Mouse (Mus musculus): Measurements from ENCODE around the gene Tbata. TPM values are rescaled to one million over a fixed set of nuclear protein-coding genes. Genes with fewer than 3 reads are reported as not detected.
A peak's percentile ranks its signal among the peaks of the same experiment; 100 is the strongest.

Tbata gene
- total and polyA plus RNA-seq, 3 experiments = not detected

DNA sequence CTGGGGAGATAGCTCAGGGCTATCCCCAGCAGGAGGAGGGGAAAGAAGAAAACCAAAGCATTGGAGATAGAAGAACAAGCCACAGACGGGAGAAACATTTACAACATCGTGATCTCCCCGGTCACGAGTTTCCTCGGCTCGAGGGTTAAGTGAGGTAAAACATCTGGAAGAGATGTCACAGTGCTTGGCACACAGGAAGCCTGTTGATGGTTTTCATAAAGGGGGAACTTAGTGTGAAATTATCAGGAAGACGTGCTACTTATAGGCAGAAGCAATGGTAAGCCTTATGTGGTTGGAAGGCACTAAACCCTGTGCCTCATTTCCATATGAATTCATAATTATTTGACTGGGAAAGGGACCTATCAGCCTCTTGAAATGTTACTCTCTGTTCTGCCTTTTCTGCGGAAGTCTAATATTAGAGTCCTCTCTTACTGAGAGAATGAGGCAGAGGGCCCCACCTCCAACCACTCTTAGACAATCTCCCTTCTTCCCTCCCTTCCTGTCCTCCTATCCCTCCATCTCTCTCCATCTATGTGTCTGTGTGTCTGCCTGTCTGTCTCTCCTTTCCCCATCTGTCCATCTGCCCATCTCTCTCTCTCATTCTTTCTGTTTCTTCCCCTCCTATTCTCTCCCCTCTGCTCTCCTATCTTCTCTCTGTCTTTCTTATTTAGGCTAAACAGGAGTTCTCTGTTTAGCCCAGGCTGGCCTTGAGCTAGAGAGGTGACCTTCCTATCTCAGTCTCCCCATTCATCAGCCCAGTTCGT, 4.2 kb upstream of the Tbata start:
- DNase-seq = no peak

DNA sequence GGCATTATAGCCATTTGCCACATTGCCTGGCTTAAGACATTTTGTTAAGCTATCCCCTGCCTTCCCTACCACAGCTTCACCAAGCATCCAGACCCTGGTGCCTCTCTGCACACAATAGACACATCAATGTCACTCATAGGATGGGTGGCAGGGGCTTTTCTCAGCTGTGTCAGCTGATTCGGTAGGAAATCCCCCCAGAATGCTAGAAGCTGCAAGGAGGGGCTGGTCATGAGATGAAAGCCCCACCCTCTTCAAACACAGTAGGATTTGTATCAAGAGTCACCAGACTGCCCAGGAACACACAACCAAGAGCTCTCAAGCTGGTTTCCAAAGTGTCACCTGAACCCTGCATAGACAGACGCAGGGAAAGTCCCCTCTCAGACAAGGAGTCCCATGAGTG, 3.4 kb upstream of the Tbata start:
- DNase-seq = no peak

DNA sequence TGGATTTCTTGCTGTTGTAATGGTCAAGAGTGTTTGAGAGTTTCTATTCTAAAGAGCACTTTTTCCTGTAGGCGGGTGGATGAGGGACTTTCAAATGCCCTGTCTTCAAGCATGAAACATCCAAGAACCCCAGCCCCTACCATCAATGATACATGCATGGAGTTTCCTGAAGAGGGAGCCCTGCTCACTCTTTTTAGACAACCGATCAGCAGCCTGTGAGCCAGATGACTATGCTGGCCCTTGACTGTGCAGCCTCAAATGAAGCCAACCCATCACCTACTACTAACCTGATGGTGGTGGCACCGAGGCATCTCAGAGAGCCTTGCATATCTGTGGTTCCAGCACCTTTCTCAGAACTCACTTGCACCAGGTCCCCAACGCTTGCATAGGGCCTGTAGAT, 742 bp downstream of the Tbata start:
- no peak for DNase-seq

DNA sequence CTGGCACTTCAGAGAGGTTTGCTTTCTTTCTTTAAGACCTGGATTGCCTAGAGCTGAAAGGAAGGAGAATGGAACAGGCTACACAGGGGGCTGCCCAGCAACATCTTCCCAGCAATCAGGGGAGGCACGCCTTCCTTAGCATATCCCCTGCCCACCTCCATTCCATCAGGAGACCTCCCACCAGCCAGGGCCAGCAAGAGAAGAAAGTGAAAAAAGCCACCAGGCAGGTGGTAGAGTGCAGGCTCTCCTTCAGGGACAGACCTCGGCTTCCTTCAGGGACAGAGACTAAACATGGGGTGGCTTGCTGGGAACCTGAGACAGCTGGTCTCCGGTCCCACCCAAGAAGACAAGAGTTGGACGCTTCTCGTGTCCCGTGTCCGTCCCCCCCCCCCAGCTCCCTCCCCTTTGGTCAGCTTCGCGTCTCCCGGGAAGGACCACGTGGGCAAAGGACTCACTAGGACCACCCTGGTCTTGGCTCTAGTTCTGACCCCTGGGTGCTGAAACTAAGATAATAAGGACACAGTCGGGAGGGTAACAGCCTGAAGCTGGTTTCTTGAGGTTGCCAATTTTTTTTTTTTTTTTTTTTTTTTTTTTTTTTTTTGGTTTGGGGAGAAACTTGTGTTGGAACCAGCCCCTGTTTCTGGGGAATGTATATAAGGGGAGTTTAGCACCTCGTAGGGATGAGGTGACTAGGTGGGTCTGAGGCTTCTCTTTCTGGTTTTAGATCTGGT, 3.1 kb downstream of the Tbata start:
- DNase-seq = no peak

DNA sequence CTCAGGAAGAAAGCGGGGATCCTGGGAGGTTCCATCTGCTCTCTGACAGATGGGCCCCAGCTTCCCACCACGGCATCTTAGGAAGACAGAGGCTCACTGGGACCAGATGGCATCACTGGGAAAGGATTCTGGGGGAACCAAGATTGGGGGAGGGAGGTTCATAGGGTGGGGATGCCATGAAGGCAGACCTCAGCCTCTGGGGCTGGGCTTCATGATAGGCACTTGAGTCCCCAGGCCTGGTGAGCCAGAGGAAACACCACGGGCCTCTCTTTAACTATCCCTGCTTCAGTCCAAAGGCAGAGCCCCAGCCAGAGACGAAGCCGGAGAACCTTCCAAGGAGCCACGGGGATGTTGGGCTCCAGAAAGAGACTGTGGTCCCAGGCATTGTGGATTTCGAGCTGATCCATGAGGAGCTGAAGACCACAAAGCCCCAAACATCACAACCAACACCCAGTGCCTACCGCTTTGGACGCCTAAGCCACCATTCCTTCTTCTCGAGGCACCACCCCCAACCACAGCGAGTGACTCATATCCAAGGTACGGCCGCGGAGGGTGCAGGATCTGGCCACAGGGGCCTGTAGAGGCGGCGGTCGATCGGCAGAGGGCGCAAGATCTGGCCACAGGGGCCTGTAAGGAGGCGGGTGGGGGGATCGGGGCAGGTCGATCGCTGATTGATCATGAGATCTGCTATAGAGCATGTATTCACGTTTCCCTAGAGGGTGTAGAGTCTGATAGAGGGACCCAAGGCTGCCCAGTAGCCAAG, 3.9 kb downstream of the Tbata start:
- peak; percentile 30 for DNase-seq

DNA sequence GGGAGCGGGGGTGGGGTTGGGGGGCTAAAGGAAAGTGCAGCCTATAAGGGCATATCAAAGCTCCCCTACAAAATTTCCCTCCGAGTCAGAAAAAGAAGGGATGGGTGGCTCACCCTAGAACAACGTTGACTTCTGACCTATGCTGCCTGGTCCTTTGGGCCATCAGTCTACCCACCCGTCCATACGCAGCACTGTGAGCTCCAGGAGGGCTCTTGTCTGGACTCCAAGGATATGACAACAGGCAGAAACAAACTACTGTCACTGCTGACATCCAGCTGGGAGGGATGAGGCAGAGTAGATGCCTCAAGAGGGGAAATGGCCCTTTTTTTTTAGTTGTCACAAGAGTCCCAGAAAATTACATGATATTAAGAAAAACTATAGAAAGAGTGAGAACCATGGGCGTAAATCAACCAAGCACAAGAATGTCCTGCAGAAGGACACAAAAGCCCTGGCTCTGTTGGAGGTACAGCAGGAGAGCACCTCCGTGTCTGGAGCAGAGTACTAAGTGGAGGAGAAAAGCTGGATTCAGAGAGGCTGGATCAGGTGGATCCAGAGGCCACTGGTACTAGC, 4.6 kb downstream of the Tbata start:
- no peak for DNase-seq

DNA sequence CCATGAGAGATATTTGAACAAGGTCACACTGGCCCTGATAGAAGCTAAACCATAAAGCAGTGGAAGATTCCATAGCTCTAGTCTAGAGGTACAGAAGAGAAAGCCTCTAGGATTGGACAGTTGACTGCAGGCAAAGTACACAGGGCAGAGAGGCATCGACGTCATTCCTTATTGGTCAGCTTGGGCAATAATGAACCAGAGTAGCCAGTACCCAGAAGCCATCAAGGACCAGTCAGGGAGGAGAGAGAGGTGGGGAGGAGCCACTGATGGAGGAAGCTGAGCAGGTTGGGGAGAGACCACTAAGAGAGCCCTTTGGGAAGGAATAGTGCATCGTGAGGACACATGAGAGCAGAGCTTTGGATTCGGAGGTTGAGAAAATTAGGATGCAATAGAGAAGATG, 6.0 kb downstream of the Tbata start:
- DNase-seq = peak; percentile 31

DNA sequence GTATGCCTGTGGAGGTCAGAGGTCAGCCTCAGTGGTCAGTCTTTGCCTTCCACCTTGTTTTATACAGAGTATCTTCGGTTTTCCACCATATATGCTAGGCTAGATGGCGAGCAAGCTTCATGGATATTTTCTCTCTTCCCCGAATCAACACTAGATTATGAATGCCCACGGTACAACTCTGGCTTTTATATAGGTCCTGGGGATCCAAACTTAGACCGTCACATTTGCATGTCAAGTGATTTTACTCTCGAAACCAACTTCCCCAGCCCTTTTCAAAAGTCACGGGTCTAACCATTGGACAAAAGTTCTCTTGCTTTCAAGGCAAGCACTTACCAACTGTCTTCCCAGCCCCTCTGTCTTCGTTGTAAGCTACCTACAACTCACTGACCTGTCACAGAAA, 6.9 kb downstream of the Tbata start:
- DNase-seq = no peak

DNA sequence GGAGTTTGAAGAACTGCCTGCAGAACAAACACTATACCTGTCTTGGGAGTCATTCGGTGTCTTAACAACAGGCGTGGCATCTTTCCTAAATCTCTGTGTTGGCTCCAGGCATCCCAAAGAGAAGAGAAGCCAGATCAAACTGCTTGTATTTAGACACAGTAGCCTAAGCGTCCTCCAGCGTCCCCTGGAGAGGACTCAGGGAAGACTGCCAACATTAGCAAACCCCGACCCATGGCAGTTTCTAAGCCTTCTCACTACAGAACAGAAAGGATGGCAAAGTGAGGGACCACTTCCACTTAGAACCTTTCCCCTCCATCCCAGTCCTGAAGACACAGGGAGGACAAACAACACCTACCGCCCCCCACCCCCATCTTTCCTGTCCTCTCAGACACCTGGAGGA, 8.2 kb downstream of the Tbata start:
- no peak for DNase-seq

DNA sequence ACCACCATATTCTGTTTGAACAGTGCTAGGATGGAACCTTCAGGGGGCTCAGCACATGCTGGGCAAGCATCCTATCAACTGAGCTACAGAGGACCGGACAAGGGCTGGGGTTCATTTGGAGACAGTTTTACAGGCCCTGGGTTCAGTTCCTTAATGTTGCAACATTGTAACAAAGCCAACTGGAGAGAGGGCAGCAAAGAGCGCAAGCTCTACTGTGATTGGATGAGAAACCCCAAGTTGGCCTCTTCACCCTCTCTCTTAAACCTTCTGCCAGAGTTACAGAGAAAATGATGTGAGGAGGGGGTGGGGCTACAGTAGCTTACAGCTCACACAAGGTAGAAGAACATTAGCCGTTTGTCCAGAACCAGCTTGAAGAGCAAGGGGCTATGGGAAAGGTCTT, 15.2 kb downstream of the Tbata start:
- no peak for DNase-seq

DNA sequence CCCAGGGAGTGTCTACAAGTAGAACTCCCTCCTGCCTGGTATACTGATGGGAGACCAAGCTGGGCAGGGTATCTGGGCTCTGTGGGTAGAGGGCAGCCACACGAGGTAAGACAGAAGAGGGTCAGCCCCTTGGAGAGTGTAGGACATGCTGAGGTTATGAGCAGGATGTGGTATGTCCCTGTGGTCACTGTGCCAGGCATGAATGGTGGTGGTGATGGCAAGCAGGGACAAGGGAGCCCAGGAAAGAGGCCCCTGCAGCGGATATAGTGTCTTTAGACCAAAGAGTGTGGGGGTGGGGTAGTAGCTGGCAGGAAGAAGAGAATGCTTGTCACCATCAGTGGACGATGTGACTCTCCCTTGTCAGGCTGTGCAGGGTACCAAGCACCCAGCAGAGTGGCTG, 16.3 kb downstream of the Tbata start:
- no peak for DNase-seq

DNA sequence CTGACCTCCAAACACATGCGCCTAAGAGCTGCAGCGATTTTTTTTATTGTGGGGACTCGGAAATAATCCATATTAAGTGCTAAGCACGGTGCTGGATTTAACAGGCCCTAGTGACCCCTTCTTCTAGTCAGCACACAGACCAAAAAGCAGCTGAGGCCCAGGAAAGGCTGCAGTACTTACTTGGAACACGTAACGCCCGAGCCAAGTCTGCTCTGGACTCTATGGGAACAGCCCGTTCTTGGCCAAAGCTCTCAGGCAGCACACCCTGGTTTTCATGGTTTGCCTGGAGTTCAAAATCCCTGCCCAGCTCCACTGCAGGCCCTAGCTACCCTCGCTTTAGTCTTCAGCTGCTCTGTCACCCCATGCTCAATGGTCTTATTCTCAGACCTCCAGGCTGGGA, 22.9 kb downstream of the Tbata start:
- no peak for DNase-seq

DNA sequence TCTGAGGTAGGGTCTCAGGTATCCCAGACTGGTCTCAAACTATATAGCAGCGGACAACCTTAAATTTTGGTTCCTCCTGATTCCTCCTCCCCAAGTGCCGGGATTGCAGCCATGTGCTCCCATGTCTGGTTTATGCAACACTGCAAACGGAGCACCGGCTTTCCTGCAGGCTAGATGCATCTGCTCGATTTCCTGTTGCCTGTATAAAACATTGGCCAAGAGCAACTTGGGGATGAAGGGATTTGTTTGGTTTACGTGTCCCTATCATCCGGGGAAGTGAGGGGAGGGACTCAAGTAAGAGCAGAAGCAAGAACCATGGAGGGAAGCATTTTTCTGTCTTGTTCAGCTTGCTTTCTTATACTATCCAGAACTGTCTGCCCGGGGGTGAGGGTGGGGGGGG, 23.5 kb downstream of the Tbata start:
- no peak for DNase-seq

DNA sequence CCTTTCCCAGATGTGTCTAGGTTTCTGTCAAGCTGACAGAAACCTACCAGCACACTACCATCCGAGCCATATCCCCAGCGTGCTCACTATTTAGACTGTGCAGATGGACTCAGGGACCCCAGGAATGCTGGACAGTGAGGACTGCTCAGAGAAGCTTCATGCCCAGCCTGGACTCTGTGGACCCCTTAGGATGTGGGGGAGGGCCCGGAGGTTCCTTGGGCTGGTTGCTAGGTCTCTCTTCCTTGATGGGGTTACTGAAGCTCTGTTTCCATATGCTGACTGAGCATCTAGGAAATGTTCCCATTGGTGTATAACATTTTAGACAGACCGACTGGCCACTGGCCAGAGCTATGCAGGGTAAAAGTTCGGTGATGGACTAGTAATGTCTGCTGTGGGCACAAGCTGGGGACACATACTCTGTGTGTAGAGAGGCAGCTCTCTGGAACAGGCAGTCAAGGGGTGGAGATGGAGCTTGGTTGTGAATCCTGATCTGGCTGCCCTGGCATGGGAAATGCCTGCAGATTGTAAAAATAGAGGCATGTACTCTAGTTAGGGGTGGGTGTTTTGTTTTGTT, 24.1 kb downstream of the Tbata start:
- no peak for DNase-seq

DNA sequence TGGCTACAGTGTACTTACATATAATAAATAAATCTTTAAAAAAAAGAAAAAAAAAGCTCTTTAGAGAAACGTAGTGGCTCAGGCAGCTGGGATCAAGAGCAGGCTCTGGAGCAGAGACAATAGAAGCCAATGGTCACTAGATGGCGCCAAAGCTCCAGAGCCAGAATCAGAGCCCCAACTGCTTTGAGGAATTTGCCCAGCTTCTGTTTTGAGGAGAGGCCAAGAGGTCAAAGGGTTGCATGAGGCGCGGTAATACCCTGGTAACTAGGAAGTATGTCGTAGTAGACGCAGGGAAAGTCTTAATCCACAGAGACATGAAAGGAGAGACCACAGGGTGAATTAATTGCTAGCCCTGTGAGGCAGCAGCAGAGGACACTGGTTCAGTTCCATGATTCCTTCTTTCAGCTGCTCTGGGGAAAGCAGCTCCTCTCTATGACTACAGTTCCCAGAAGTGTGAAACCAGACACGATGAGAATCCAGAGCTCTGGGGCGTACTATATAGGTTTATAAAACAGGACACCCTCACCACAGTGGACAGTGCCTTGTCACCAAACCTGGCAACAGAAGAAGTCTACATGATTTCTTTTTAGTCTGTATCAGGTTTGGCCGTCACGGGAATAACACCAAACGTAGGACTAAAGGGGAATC, 27.9 kb downstream of the Tbata start:
- DNase-seq = peak; percentile 64

DNA sequence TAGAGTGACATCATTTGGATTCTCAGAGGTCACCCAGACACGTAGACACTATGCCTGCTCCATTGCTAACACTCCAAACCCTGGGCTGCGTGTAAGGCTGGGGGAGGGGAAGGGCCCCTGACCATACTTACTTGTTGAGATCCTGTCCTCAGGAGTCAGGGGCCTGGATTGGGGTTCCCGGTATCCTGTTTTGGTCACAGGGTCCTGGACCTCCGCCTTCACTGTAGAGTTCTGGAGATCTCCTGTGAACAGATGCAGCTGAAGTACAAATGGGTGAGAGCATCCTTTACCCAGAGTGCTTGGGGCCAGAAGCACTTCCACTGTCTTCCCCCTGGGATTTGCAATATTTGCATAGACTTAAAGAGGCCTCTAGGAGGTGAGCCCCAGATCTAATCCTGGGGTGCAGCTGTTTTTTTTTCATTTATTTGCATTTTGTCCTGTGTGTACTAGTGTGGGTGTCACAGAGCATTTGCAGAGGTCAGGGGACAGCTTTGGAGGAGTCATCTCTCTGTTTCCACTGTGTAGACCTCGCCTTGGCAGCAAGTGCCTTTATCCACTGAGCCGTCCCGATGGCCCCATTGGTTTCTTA, 28.6 kb downstream of the Tbata start:
- DNase-seq = no peak

DNA sequence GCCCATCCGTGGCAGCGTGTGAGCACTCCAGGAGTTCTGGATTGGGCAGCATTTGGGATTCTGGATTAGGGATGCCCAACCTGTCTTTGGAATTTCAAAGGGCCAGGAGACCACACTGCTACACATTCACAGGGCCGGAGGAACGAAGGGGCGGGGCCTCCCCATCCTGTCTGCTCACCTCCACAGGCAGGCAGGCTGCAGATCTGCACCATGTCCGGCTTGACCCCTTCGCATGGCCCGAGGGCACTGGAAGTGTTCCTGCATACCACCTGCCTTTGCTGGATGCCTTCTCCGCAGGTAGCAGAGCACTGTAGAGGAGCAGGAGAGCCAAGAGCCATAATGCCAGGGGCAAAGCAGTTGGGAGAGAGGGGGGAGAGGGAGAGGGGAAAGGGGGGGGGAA, 29.2 kb downstream of the Tbata start:
- DNase-seq = no peak

DNA sequence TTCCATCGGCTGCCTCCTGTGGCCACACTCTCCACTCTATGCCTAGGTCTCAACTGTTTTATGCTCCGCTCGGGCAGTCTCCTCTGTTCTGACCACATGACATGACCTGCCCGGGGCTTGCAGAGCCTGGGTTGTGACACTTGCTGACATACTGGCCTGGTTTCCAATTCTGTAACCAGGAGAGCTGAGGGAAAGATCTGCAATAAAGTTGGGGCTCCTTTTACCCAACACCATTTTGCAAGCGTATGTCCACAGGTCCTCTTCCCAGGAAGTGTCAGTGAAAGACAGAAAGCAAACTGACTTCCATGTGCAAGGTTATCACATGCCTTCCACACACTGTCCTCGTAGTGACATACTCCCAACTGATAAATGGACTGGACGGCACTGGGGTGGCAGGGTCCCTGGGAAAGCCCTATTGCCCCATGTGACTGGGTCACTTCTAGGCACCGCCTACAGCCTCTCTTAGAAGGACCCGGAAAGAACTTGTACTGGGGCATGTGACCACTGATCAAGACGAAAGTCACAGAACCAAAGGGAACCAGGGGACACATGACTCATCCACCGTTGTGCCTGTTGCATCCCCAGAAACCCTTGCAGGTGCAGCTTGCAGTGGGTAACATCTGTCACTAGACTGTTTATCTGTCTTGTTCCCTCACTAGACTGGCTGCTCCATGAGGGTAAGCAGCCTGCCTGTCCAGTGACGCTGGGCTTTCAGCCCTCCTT, 30.0 kb downstream of the Tbata start:
- DNase-seq = no peak

DNA sequence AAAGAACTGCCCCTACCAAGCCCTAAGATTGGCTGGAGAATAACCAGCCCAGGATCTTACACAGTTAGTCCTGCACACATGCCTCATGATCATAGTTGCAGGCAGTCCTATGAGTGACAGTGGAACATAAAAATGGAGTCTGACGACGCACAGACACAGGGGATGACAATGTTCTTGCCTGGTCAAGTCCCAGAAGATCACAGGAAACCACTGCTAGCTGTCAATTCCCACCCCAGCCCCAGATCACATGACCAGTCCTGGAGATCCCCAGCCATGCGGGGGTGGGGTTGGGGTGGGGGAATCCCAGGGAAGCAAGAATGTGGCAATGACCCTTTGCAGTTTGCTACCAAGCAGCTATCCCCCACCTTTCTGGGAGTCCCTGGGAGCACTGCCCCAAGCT, 32.2 kb downstream of the Tbata start:
- DNase-seq = no peak

DNA sequence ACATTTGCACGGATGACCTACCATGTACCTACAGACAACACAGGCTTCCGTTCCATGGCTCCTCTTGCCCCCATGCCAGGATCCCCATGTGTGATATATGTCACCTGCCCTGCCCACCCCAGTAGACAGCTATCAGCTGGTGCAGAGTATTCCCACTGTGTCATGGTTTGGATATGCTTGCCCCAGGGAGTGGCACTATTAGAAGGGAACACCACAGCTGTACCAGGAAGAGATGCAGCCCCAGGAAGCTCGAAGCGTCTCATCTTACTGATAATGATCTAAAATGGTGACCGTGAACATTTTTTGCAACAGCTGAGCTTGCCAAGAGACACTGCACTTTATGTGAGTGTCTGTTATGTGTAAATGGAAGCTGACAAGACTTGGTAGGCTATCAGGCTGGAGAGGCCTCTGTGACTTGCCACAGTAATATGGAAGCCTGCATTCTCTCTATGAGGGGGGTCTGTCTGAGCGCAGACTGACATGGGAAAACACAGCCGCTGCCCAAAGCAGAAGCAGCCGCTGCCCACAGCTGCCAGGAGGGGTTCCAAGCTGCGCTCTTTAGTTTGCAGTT, 36.4 kb downstream of the Tbata start:
- no peak for DNase-seq

Data from adrenal gland, adult 2 months (tissue).